Mouse (Mus musculus): ENCODE results near the gene Skap1. TPM values are rescaled to one million over a fixed set of nuclear protein-coding genes. Genes with fewer than 3 reads are reported as not detected.
"Not testable (repeated sequence)": the region's sequence is repeated elsewhere in the genome, so short reads cannot be mapped to it uniquely, and the experiment has no call there.

Gene Skap1
- polyA plus RNA-seq, 1 experiment: 3.0 TPM

DNA sequence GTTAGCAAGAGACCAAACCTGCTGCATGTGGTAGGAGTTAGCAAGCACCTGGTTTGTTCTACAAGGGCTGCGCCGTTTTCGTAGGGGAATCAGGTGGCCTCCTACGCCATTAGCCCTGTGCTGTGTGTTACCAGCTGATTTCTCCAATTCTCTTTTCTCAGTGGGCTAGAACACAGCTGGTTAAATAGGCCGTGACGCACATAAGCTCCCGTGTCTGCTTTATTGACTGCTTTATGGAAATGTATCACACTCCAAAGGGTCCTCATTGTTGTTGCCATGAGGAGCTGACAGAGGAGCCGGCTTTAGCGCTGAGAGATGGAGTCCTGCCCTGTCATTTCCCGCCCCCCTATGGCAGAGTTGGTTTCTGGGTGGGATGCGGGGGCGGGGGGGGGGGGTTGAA is 230.4 kb downstream of the Skap1 start:
- H3K4me3 ChIP-seq (ENCODE audit: insufficient read depth, low read length): no peak overlapping the region
- no peak overlapping the region for H3K27ac ChIP-seq (ENCODE audit: insufficient read depth, low read length)
- TF ChIP-seq CTCF (IDR thresholded peaks at IDR 0.05; ENCODE audit: extremely low read depth, insufficient read depth, low read length) (no peak), POLR2A (IDR thresholded peaks at IDR 0.05; ENCODE audit: extremely low read depth, insufficient read depth, low read length) (no peak)
- peaks cover 2% of the 10 kb centered on the region; the same call in 1 of the 2 replicates for H3K4me1 ChIP-seq (ENCODE audit: control insufficient read depth, insufficient read depth, low read length)

DNA sequence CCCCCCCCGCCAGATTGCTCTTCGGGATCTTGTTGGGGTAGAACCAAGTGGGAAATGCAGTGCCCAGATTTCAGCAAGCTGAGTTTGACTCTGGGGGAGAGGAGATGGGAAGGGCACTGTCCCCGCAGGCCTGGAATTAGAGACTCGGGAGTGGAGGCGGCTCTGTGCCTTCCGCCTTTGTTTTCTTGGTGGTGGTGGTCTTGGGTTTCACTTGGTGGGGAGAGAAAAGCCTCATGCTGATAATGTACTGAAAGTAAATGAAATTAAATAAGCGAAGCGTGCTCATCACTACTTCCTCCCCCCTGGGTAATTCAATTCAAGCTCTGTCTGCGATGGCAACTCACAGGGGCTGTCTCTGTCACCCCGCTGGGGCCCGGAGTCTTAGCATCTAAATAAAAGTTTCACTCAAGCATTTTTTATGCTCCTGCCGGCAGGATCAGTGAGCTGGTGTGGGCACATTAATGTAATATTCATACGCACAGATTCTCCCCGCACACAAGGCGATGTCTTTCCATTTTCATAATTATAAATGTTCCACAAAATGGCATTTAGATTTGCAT is 231.9 kb downstream of the Skap1 start:
- TF ChIP-seq POLR2A (IDR thresholded peaks at IDR 0.05; ENCODE audit: extremely low read depth, insufficient read depth, low read length) (no peak), CTCF (IDR thresholded peaks at IDR 0.05; ENCODE audit: extremely low read depth, insufficient read depth, low read length) (no peak)
- Histone ChIP-seq H3K4me3 (ENCODE audit: insufficient read depth, low read length) (no peak overlapping the region), H3K27ac (ENCODE audit: insufficient read depth, low read length) (no peak overlapping the region), H3K4me1 (ENCODE audit: control insufficient read depth, insufficient read depth, low read length) (peaks cover 2% of the 10 kb centered on the region; the same call in 1 of the 2 replicates)

- H3K4me3 ChIP-seq (ENCODE audit: insufficient read depth, low read length): no peak overlapping the region
- no peak for TF ChIP-seq POLR2A (IDR thresholded peaks at IDR 0.05; ENCODE audit: extremely low read depth, insufficient read depth, low read length)
- no peak for TF ChIP-seq CTCF (IDR thresholded peaks at IDR 0.05; ENCODE audit: extremely low read depth, insufficient read depth, low read length)
- peaks cover 2% of the 10 kb centered on the region; the same call in 1 of the 2 replicates for H3K4me1 ChIP-seq (ENCODE audit: control insufficient read depth, insufficient read depth, low read length)
- H3K27ac ChIP-seq (ENCODE audit: insufficient read depth, low read length): no peak overlapping the region
These were observed 232.6 kb downstream of the Skap1 start for GRCm38 (mm10) chr11:96696842-96697455.

DNA sequence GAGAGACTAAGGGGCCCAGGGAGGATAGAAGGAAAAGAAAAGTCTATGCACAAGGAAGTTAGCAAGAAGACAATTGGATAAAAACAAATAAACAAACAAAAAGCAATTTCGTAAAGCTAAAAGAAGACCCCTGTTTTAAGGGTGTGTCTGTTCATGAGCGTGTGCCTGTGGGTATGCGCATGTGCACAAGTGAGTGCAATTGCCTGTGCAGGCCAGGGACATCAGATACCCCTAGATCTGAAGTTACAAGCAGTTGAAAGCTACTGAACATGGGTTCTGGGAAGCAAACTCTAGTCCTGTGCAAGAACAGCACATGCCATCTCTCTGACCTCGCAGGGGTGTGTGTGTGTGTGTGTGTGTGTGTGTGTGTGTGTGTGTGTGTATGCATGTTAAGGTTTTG is 233.1 kb downstream of the Skap1 start:
- no peak for TF ChIP-seq POLR2A (IDR thresholded peaks at IDR 0.05; ENCODE audit: extremely low read depth, insufficient read depth, low read length)

DNA sequence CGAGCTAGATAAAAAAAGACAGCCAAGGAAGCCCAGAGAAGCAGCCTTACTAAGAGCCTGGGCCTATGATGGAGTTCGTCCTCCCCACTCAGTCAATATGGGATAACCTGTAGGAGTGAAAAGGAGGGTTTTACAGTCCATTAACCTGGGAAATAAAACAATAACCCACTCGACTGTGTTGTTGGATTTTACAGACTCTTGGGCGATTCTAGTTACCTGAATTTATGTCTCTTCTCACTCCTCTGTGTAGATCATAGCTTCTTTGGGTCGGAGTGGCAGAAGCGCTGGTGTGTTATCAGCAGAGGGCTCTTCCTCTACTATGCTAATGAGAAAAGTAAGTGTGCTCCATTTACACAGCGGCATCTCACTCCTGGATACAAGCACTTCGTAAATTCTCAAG is 239.4 kb downstream of the Skap1 start:
- Histone ChIP-seq H3K4me3 (ENCODE audit: insufficient read depth, low read length) (no peak overlapping the region), H3K4me1 (ENCODE audit: control insufficient read depth, insufficient read depth, low read length) (no peaks in the 10 kb centered on the region), H3K27ac (ENCODE audit: insufficient read depth, low read length) (no peak overlapping the region)
- no peak for TF ChIP-seq POLR2A (IDR thresholded peaks at IDR 0.05; ENCODE audit: extremely low read depth, insufficient read depth, low read length)
- TF ChIP-seq CTCF (IDR thresholded peaks at IDR 0.05; ENCODE audit: extremely low read depth, insufficient read depth, low read length): no peak

More for the DNA sequence above, 233.1 kb downstream of the Skap1 start:
- no peak overlapping the region for H3K27ac ChIP-seq (ENCODE audit: insufficient read depth, low read length)
- H3K4me1 ChIP-seq (ENCODE audit: control insufficient read depth, insufficient read depth, low read length): peaks cover 2% of the 10 kb centered on the region; the same call in 1 of the 2 replicates
- no peak overlapping the region for H3K4me3 ChIP-seq (ENCODE audit: insufficient read depth, low read length)

- no peak overlapping the region for H3K4me3 ChIP-seq (ENCODE audit: insufficient read depth, low read length)
- no peak overlapping the region for H3K27ac ChIP-seq (ENCODE audit: insufficient read depth, low read length)
- TF ChIP-seq CTCF (IDR thresholded peaks at IDR 0.05; ENCODE audit: extremely low read depth, insufficient read depth, low read length): no peak
- no peak for TF ChIP-seq POLR2A (IDR thresholded peaks at IDR 0.05; ENCODE audit: extremely low read depth, insufficient read depth, low read length)
- no peaks in the 10 kb centered on the region for H3K4me1 ChIP-seq (ENCODE audit: control insufficient read depth, insufficient read depth, low read length)
These were observed 246.9 kb downstream of the Skap1 start for GRCm38 (mm10) chr11:96711268-96711667.

- Histone ChIP-seq H3K4me1 (ENCODE audit: control insufficient read depth, insufficient read depth, low read length) (no peaks in the 10 kb centered on the region), H3K27ac (ENCODE audit: insufficient read depth, low read length) (no peak overlapping the region), H3K4me3 (ENCODE audit: insufficient read depth, low read length) (no peak overlapping the region)
- TF ChIP-seq CTCF (IDR thresholded peaks at IDR 0.05; ENCODE audit: extremely low read depth, insufficient read depth, low read length) (no peak), POLR2A (IDR thresholded peaks at IDR 0.05; ENCODE audit: extremely low read depth, insufficient read depth, low read length) (no peak)
These were observed 247.3 kb downstream of the Skap1 start for GRCm38 (mm10) chr11:96711670-96712069.

GRCm38 (mm10) chr11:96713210-96714005 is 249.0 kb downstream of the Skap1 start:
- no peak overlapping the region for H3K4me3 ChIP-seq (ENCODE audit: insufficient read depth, low read length)
- H3K27ac ChIP-seq (ENCODE audit: insufficient read depth, low read length): no peak overlapping the region
- no peaks in the 10 kb centered on the region for H3K4me1 ChIP-seq (ENCODE audit: control insufficient read depth, insufficient read depth, low read length)
- TF ChIP-seq CTCF (IDR thresholded peaks at IDR 0.05; ENCODE audit: extremely low read depth, insufficient read depth, low read length): no peak
- TF ChIP-seq POLR2A (IDR thresholded peaks at IDR 0.05; ENCODE audit: extremely low read depth, insufficient read depth, low read length): no peak

DNA sequence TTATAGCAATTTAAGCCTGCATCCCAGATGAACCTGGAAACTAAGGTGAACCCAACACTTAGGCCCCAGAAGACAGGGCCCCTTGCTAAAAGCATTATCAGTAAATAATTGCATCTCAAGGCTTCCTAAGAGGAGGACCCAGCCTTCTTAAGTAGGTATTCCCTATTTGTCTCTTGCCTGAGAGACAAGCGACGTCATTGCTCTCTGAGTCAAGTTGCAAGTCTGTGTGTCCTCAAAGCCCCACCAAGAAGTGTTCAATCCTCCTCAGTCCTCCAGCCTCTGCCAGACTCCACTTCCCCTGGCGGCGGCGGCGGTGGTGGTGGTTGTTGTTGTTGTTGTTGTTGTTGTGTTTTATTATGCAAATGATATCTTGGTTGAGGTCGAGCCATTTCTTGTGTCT is 249.6 kb downstream of the Skap1 start:
- Histone ChIP-seq H3K27ac (ENCODE audit: insufficient read depth, low read length) (no peak overlapping the region), H3K4me1 (ENCODE audit: control insufficient read depth, insufficient read depth, low read length) (no peaks in the 10 kb centered on the region)
- TF ChIP-seq POLR2A (IDR thresholded peaks at IDR 0.05; ENCODE audit: extremely low read depth, insufficient read depth, low read length) (no peak), CTCF (IDR thresholded peaks at IDR 0.05; ENCODE audit: extremely low read depth, insufficient read depth, low read length) (no peak)

GRCm38 (mm10) chr11:96715168-96715567 is 250.8 kb downstream of the Skap1 start:
- not testable (repeated sequence) for H3K4me3 ChIP-seq (ENCODE audit: insufficient read depth, low read length); H3K4me1 ChIP-seq (ENCODE audit: control insufficient read depth, insufficient read depth, low read length); H3K27ac ChIP-seq (ENCODE audit: insufficient read depth, low read length)

More for the DNA sequence above, 249.6 kb downstream of the Skap1 start:
- no peak overlapping the region for H3K4me3 ChIP-seq (ENCODE audit: insufficient read depth, low read length)
